Mouse (Mus musculus) olfactory bulb, adult 2 months (tissue): ENCODE data around the gene Gm21988.

Experiments used
- CTCF ChIP-seq: fragments of 200-500 bp; IDR thresholded peaks from 2 replicates; pipeline ENCODE4 v1.5.1; 2012; ENCODE audit warnings: low read depth, mild to moderate bottlenecking, low read length, moderate library complexity; ENCODE audit not compliant: insufficient read depth
- POLR2A ChIP-seq: fragments of 200-500 bp; IDR thresholded peaks from 2 replicates; pipeline ENCODE4 v1.6.1; 2012; ENCODE audit warnings: mild to moderate bottlenecking, low read depth, low read length, moderate library complexity; ENCODE audit not compliant: insufficient read depth

GRCm38 (mm10) chr11:70271641-70272040 lies 32.0 kb upstream of the Gm21988 start:
- TF ChIP-seq CTCF: no peak
- no peak for TF ChIP-seq POLR2A
